Mouse (Mus musculus): ENCODE data around the gene Krba1. TPM values are rescaled to one million over a fixed set of nuclear protein-coding genes. Genes with fewer than 3 reads are reported as not detected.

The Krba1 gene
- 25.4 and 28.3 TPM in 2 replicates for polyA plus RNA-seq (2015; fragmentation: Nextera tagmentation; extraction: Ambion mirVana)

DNA sequence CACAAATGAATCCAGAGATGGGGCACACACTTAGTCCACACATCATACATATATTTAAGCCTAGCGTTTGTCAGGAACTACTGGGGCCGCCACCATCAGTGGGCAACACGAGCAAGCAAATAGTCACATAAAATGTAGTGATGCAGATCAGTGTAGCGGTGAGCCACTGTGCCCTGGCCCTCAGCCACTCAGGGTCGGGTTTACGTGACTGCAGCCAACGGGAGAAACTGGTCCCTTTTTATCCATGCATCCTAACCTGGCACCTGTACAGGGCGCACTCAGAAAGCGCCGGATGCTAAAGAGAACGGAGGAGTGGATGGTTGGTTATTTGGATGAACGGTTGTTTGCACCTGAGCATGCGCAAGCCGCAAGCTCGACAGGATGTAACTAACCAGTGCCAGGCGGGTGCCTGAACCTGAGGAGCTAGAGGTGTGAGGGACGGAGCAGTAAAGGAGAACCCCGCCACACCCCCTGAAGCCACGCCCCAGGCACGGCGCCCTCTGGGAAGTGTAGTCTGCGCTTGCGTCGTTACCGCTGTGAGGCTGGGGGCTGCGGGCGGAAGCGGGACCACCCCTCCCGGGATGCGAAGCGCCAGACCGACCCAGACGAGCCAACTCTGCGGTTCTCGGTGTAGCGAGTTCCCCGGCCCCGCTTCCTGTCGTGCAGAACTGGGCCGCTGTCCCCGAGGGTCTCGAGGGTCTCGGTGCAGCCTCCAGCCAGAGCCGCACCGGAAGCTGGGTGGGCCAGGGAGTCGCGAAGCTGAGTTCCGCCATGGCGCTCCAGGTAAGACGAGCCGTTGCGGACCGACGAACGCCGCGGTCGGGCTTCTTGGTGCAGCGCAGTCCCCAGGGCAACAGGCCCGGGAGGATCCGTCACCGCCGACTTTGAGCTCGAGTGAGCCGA lies at the start of gene Krba1:
Gene Krba1 (plus strand): TSS at position 482 of the 903 bp plus-strand sequence.
- Histone ChIP-seq H3K4me3 (peak within 1 kb of the TSS; percentile 71), H3K4me1 (replicated peaks) (peaks cover 29% of the 10 kb centered on the region), H3K9ac (peak within 1 kb of the TSS; percentile 86), H3K9me3 (no peaks in the 10 kb centered on the region), H3K4me2 (peak within 1 kb of the TSS; percentile 66), H3K36me3 (no peaks in the 10 kb centered on the region), H3K27ac (peak within 1 kb of the TSS; percentile 88), H3K27me3 (0 out of 2 replicates have a peak, but pooled peaks cover 5% of the 10 kb centered on the region)
- peak; percentile 99 for ATAC-seq (ENCODE audit: low FRiP score)
- WGBS, result under 1% methylated on average over 65 of the region's 65 CpGs

DNA sequence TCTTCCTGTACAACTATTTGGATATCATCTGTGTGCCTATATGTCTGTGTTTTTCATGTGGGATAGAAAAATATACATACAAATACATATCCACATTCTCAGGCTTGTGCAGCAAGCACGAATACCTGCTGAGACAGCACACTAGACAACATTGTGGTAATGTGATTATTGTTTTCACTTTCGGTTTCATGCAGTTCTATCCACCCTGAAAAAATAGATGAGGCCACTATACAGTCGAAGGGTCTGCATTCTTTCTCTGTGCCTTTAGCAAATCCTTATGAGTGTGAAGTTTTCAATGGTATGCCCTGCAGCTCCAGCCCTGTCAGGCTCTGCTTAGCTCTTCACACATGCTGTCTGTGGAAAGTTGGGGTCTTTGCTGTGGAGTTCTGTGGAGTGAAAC lies 36.5 kb upstream of the Krba1 start:
- 77% methylated on average over 3 of the region's 3 CpGs for WGBS
- Histone ChIP-seq H3K36me3 (no peaks in the 10 kb centered on the region), H3K9me3 (no peaks in the 10 kb centered on the region), H3K27me3 (no peaks in the 10 kb centered on the region), H3K27ac (no peak overlapping the region), H3K9ac (no peak overlapping the region), H3K4me2 (no peak overlapping the region), H3K4me1 (replicated peaks) (no peaks in the 10 kb centered on the region), H3K4me3 (no peak overlapping the region)
- no peak for ATAC-seq (ENCODE audit: low FRiP score)

DNA sequence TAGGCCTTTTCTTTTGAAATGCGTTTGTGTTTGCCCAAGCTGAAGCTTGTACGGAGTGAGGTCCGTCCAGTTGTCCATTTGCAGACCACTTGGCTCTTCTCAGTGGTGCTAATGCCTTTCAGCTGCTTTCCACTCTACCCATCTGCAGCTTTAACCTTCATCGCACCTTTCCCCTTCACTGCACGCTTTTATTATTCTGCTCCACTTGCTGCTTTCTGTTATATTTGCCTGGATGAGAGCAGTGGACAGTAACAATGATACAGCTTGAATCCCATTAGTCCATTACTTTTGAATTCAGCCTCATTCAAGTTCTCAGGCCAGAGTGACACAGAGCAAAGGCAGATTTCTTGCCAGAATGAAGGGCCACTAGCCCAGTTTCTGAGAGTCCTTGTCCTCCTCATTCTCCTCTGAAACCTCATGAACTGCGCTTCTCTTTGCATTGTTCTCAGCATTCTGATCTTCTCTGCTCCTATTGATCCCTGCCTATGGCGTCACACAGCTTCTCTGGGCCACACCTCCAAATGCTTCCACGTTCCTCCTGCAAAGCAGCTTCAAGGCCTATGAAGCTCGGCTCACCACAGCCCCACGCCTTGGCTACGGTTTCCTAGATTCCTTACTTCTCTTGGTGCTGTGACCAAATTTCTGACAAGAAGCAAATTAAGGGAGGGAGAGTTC lies 28.9 kb upstream of the Krba1 start:
- WGBS, result 34% methylated on average over 11 of the region's 11 CpGs
- Histone ChIP-seq H3K27me3 (no peaks in the 10 kb centered on the region), H3K4me2 (no peak overlapping the region), H3K9me3 (no peaks in the 10 kb centered on the region), H3K9ac (no peak overlapping the region), H3K27ac (no peak overlapping the region), H3K4me3 (no peak overlapping the region), H3K4me1 (replicated peaks) (peaks cover 8% of the 10 kb centered on the region; the same call in 1 of the 2 replicates), H3K36me3 (no peaks in the 10 kb centered on the region)
- no peak for ATAC-seq (ENCODE audit: low FRiP score)

DNA sequence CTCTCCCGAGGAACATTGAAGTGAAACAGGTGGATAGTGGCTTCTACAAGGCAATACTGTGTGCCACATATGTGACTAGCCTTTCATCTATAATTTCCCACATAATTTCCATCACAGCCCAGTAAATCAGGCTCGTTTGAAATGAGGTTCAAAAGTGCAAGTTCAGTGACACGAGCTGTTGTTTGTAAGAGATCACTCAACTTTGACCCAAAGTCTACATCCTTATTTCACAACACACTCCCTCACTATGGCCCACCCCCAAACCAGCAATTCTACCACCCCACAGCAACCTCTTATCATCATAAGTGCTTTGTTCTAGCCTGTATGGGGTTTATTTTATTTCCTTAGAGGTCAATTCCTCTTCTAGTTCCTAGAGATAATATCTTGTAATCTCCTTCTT lies 7.2 kb upstream of the Krba1 start:
- H3K4me1 ChIP-seq (replicated peaks), result no peaks in the 10 kb centered on the region
- no peaks in the 10 kb centered on the region for H3K9me3 ChIP-seq
- H3K4me3 ChIP-seq, result no peak overlapping the region
- 70% methylated on average over 3 of the region's 3 CpGs for WGBS
- no peak for ATAC-seq (ENCODE audit: low FRiP score)
- H3K4me2 ChIP-seq, result no peak overlapping the region
- H3K27ac ChIP-seq, result no peak overlapping the region
- no peak overlapping the region for H3K9ac ChIP-seq
- H3K36me3 ChIP-seq, result no peaks in the 10 kb centered on the region
- H3K27me3 ChIP-seq, result 0 out of 2 replicates have a peak, but pooled peaks cover 2% of the 10 kb centered on the region

DNA sequence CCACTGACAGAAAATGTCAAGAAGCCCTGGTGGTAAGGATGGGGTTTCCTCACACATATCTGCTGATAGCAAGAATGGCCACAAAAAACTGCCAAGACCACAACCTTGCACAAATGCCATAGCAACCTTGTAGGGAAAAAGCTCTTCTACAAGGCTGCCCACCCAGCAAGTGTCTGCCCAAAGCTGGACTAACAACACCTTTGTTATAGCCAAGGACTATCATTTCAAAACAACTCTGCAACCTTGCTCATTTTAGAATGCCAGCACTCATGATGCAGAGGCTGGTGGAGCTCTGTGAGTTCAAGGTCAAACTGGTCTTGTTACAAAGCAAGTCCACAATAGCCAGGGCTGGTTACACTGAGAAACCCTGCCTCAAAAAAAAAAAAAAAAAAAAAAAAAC lies 1.6 kb upstream of the Krba1 start:
- Histone ChIP-seq H3K27ac (no peak overlapping the region), H3K4me3 (no peak overlapping the region), H3K4me1 (replicated peaks) (peaks cover 28% of the 10 kb centered on the region), H3K4me2 (no peak overlapping the region), H3K9ac (no peak overlapping the region), H3K9me3 (no peaks in the 10 kb centered on the region), H3K27me3 (0 out of 2 replicates have a peak, but pooled peaks cover 5% of the 10 kb centered on the region), H3K36me3 (no peaks in the 10 kb centered on the region)
- no peak for ATAC-seq (ENCODE audit: low FRiP score)

DNA sequence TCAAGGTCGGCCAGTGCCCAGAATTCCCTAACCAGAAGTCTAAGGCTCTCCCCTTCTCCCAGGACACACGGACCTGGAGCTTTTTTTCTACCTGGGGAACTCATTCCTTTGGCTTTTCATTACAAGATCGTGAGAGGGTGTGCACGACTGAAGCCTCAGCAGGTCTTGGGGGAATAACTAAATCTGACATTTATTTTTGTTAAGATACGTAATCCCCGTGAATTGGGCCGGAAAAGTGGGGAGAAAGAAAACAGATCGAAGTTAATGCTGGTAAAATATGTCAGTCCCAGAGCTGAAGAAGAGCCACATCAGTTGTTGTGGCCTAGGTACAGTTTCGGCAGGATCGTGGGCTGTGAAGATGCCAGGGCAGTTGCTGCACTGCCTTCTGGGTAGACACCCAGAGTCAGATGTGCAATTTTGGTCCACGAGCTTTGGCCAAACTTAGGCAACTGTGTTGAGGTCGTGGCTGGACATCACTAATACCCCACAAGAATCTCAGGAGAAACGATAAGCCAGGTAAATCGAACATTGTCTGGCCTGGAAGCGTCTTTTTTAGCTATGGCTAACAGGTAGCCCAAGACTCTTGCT lies 716 bp downstream of the Krba1 start:
- H3K4me2 ChIP-seq, result peak overlapping the region; percentile 66
- 0 out of 2 replicates have a peak, but pooled peaks cover 5% of the 10 kb centered on the region for H3K27me3 ChIP-seq
- no peak for ATAC-seq (ENCODE audit: low FRiP score)
- no peaks in the 10 kb centered on the region for H3K36me3 ChIP-seq
- WGBS, result 36% methylated on average over 15 of the region's 15 CpGs
- peak overlapping the region; percentile 71 for H3K4me3 ChIP-seq
- H3K9me3 ChIP-seq, result no peaks in the 10 kb centered on the region
- peak overlapping the region; percentile 88 for H3K27ac ChIP-seq
- H3K9ac ChIP-seq, result peak overlapping the region; percentile 86
- H3K4me1 ChIP-seq (replicated peaks), result peaks cover 37% of the 10 kb centered on the region

DNA sequence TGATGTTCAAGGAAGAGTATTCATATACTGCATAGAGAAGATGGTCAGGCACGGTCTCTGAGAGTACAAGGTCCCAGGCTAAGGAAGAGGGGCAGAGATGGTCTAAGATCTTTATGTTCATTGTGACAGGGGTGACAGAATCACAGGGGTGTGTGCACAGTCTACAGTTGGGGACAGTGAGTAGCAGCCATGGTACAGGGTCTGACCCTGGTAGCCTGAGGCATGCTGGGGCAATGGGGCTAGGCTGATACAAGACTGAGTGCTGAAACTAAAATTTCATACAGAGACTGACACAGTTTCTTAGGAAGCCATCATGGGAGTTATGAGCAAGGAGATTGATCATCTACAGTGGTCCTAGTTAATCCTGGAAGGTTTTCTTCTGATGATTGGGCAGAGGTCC lies 1.3 kb downstream of the Krba1 start:
- Histone ChIP-seq H3K9me3 (no peaks in the 10 kb centered on the region), H3K4me1 (replicated peaks) (peaks cover 42% of the 10 kb centered on the region), H3K4me3 (peak overlapping the region; percentile 71), H3K27me3 (0 out of 2 replicates have a peak, but pooled peaks cover 5% of the 10 kb centered on the region), H3K36me3 (no peaks in the 10 kb centered on the region), H3K4me2 (peak overlapping the region; percentile 66), H3K27ac (no peak overlapping the region), H3K9ac (peak overlapping the region; percentile 86)
- no peak for ATAC-seq (ENCODE audit: low FRiP score)
- 97% methylated on average over 1 of the region's 1 CpGs for WGBS

DNA sequence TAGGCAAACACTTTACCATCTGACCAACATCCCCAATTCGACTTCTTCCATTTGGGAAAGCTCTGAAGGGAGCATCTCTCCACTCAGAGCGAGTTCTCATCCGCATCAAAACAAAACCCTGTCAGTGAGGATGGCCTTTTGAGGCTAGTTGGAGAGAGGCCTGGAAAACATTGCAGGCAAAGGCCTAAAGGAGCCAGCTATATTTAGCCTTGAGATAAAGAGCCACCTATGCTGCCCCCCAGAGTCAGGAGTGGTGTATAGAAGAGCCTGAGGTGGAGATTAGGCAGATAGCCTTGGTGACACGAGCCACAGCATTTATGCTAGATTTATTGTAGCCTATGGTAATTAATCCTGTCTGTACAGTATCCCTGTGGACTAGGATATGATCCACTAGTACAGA lies 1.9 kb downstream of the Krba1 start:
- WGBS, result 59% methylated on average over 4 of the region's 4 CpGs
- Histone ChIP-seq H3K4me3 (no peak overlapping the region), H3K4me2 (0 out of 2 replicates have a peak overlapping the region, but pooled peaks have one; percentile 66), H3K36me3 (no peaks in the 10 kb centered on the region), H3K27me3 (0 out of 2 replicates have a peak, but pooled peaks cover 5% of the 10 kb centered on the region), H3K4me1 (replicated peaks) (peaks cover 44% of the 10 kb centered on the region), H3K27ac (no peak overlapping the region), H3K9me3 (no peaks in the 10 kb centered on the region), H3K9ac (peak overlapping the region; percentile 86)
- no peak for ATAC-seq (ENCODE audit: low FRiP score)

DNA sequence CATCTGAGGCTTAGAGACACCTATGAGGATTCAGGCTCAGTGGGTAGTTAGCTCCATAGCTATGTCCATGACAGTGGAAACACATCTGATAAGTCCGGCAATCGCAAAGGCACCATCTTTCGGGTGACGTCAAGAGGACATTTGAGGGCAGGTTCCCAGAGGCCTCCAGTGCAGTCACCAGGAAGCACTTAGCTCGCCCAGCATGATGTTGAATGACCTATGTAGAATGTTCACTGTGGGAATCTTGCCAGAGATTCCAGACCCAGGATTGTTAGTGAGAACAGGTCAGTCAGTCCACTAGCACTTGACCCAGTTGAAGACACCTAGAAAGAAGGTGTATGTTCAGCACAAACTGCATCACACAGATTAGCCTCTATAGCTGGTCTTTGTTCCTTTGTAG lies 4.5 kb downstream of the Krba1 start:
- 92% methylated on average over 5 of the region's 5 CpGs for WGBS
- no peak overlapping the region for H3K4me2 ChIP-seq
- no peaks in the 10 kb centered on the region for H3K27me3 ChIP-seq
- peaks cover 17% of the 10 kb centered on the region for H3K36me3 ChIP-seq
- ATAC-seq (ENCODE audit: low FRiP score), result no peak
- peaks cover 42% of the 10 kb centered on the region for H3K4me1 ChIP-seq (replicated peaks)
- H3K9me3 ChIP-seq, result no peaks in the 10 kb centered on the region
- no peak overlapping the region for H3K4me3 ChIP-seq
- H3K27ac ChIP-seq, result no peak overlapping the region
- no peak overlapping the region for H3K9ac ChIP-seq

DNA sequence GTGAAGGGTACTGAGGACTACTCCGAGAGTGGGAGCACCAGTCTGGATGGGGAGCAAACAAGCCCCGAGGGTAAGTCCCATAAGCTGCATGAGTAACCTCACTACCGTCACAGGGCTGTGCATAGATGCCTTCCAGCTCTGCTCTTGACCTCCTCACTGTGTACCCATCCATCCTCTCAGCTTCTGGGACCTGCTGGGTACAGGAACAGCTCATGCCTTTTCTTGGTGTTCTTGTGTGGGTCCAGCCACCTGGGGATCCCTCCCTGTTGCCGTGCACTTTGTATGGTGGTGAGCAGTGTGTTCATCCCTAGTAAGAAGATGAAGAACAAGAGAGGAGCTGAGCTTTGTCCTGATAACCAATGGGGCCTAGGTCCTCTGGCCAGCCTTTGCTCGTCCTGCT lies 8.7 kb downstream of the Krba1 start:
- Histone ChIP-seq H3K27me3 (no peaks in the 10 kb centered on the region), H3K4me3 (no peak overlapping the region), H3K36me3 (peaks cover 58% of the 10 kb centered on the region), H3K9me3 (no peaks in the 10 kb centered on the region), H3K4me1 (replicated peaks) (peaks cover 17% of the 10 kb centered on the region; the same call in 1 of the 2 replicates), H3K4me2 (no peak overlapping the region), H3K27ac (no peak overlapping the region), H3K9ac (no peak overlapping the region)
- WGBS, result 95% methylated on average over 5 of the region's 5 CpGs
- ATAC-seq (ENCODE audit: low FRiP score), result no peak

DNA sequence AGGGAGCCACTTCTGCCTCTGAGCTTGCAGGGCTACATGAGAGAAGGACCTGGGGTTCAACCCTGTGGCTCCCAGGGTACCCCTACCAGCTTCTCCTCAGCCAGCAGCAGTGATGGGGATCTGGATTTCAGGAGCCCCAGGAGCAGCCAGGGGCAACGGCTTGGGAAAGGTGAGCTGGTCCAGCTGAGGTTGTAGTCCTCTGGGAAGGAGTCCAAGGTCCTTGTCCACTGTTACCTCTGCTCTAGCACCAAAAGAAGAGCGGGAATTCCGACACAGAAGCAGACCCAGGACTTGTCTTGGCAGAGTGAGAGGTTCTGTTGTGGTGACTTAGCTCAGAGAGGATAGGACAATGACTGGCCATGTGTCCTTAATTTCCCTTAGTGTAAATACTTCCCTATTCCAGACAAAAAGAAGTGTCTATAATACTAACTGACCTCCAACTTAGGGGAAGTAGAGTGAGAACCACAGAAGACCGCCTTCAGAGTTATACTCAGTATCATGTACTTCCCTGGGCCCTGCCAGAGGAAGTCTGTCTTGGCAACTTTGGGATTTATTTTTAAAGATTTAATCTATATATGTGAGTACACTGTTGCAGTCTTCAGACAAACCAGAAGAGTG lies 14.4 kb downstream of the Krba1 start:
- no peak for ATAC-seq (ENCODE audit: low FRiP score)
- Histone ChIP-seq H3K9ac (no peak overlapping the region), H3K36me3 (peaks cover 100% of the 10 kb centered on the region), H3K4me1 (replicated peaks) (no peaks in the 10 kb centered on the region), H3K4me3 (no peak overlapping the region), H3K9me3 (no peaks in the 10 kb centered on the region), H3K27me3 (no peaks in the 10 kb centered on the region), H3K27ac (no peak overlapping the region), H3K4me2 (no peak overlapping the region)
- 99% methylated on average over 4 of the region's 4 CpGs for WGBS

DNA sequence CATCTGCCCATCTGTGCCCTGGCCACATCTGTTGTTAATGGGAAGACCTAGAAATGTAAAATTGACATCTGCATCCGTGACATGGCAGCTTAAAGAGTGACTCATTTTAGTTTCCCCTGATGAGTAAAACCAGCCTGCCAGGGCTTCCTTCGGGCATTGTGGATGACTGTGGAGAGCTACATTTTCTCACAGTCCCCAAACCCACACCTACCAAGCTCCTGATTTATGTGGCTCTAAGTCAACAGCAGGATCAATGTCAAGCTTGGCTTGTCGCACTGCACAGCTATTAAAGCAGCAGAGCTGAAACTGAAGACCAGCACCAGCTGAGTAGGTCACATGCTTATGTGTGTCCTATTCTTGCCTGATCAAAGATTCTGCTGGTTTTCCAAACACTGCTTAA lies 15.2 kb downstream of the Krba1 start:
- H3K4me3 ChIP-seq, result no peak overlapping the region
- WGBS, result 88% methylated on average over 3 of the region's 3 CpGs

More for the DNA sequence above, 15.2 kb downstream of the Krba1 start:
- Histone ChIP-seq H3K4me1 (replicated peaks) (no peaks in the 10 kb centered on the region), H3K4me2 (no peak overlapping the region), H3K36me3 (peaks cover 100% of the 10 kb centered on the region), H3K9ac (no peak overlapping the region), H3K9me3 (no peaks in the 10 kb centered on the region), H3K27ac (no peak overlapping the region), H3K27me3 (no peaks in the 10 kb centered on the region)
- no peak for ATAC-seq (ENCODE audit: low FRiP score)

All from hindbrain, embryonic 13.5 days (tissue).